Mouse (Mus musculus): ENCODE measurements at regions not wholly inside any gene's neighbourhood (a gene's known extent, or its start where the extent isn't known, plus 50 kb on each side); places are given as distances from the start of the nearest gene placed in this dataset.

GRCm38 (mm10) chr1:80069141-80069540 lies 149.1 kb downstream of the Fam124b start:
- no peak overlapping the region for H3K4me3 ChIP-seq
- H3K36me3 ChIP-seq = no peaks in the 10 kb centered on the region
- H3K9ac ChIP-seq = no peak overlapping the region
- H3K27ac ChIP-seq = no peak overlapping the region
- no peaks in the 10 kb centered on the region for H3K9me3 ChIP-seq
- ATAC-seq (ENCODE audit: insufficient number of reproducible peaks, insufficient read depth, low FRiP score, low TSS enrichment, low read depth) = no peak
- no peak overlapping the region for H3K4me2 ChIP-seq
- no peaks in the 10 kb centered on the region for H3K27me3 ChIP-seq
- peaks cover 1% of the 10 kb centered on the region; the same call in 1 of the 2 replicates for H3K4me1 ChIP-seq
- WGBS = 86% methylated on average over 4 of the region's 4 CpGs

DNA sequence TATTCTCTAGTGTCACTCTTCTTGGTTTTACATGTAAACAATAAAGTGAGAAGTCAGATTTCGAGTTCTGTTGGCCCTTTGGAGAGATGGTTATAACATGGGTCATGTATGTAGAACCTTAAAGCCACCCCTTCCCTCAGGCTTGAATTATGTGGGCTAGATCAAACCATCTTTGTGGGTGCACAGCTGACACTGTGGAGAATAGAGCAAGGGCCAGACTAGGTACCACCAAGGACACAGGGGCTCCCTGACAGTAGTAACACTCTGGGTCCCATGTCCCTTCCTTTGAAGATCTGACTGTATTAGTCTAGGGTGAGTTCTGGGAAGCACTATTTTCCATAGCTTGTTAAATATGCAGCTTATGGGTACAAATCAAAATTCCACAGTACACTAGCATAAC lies 156.2 kb downstream of the Fam124b start:
- no peak overlapping the region for H3K4me3 ChIP-seq
- peak overlapping the region; percentile 82 for H3K27ac ChIP-seq
- no peaks in the 10 kb centered on the region for H3K9me3 ChIP-seq
- no peak for ATAC-seq (ENCODE audit: insufficient number of reproducible peaks, insufficient read depth, low FRiP score, low TSS enrichment, low read depth)
- H3K36me3 ChIP-seq = no peaks in the 10 kb centered on the region
- 38% methylated on average over 1 of the region's 1 CpGs for WGBS
- H3K9ac ChIP-seq = no peak overlapping the region
- no peak overlapping the region for H3K4me2 ChIP-seq
- peaks cover 16% of the 10 kb centered on the region for H3K4me1 ChIP-seq
- H3K27me3 ChIP-seq = no peaks in the 10 kb centered on the region

- no peaks in the 10 kb centered on the region for H3K36me3 ChIP-seq
- H3K9ac ChIP-seq = no peak overlapping the region
- no peak overlapping the region for H3K4me2 ChIP-seq
- H3K27me3 ChIP-seq = no peaks in the 10 kb centered on the region
- peak overlapping the region; percentile 82 for H3K27ac ChIP-seq
- no peaks in the 10 kb centered on the region for H3K9me3 ChIP-seq
- no peak overlapping the region for H3K4me3 ChIP-seq
- H3K4me1 ChIP-seq = peaks cover 21% of the 10 kb centered on the region
- WGBS = 12% methylated on average over 7 of the region's 7 CpGs
- ATAC-seq (ENCODE audit: insufficient number of reproducible peaks, insufficient read depth, low FRiP score, low TSS enrichment, low read depth) = no peak; the same call in 1 of the 2 replicates
Measured at GRCm38 (mm10) chr1:80061632-80062031, 156.6 kb downstream of the Fam124b start.

DNA sequence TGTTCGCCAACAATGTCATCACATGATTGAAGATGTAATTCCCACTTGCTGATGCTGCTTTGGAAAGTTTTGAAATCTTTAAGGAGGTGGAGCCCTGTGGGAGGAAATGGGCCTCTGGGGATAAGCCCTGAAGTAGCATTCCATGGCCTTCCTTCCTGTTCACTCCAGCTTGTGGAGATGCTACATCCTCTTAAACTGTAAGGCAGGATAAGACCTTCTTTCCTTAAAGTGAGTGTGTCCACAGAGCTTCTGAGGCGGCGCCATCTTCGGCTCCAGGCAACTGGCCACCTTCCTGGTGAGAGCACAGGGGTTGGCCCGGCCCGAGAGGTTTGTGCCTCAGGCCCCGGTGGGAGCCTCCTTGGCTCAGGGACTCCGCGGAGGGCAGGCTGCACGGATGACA lies 173.1 kb downstream of the Fam124b start:
- no peaks in the 10 kb centered on the region for H3K9me3 ChIP-seq

DNA sequence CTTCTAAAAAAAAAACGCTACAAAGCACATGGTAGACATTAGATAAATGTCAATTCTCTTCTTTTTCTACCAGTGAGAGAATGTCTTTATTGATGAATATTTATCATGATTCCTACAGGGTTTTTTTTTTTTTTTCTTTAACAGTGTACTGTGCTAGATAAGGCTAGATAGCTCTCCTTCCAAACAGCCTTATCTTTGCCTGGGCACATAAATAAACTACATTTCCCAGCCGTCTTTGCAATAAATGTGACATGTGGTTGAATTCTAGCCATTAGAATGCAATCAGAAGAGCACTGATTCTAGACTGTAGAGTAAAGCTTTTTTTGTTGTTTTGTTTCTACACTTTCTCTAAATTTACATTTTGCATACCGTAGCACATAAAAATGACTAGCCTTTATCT lies 177.9 kb downstream of the Fam124b start:
- no peak overlapping the region for H3K4me2 ChIP-seq
- no peak overlapping the region for H3K27ac ChIP-seq
- H3K27me3 ChIP-seq = no peaks in the 10 kb centered on the region
- H3K9me3 ChIP-seq = no peaks in the 10 kb centered on the region
- WGBS = 77% methylated on average over 3 of the region's 3 CpGs
- no peaks in the 10 kb centered on the region for H3K36me3 ChIP-seq
- H3K4me3 ChIP-seq = no peak overlapping the region
- no peaks in the 10 kb centered on the region; the same call in 1 of the 2 replicates for H3K4me1 ChIP-seq
- no peak for ATAC-seq (ENCODE audit: insufficient number of reproducible peaks, insufficient read depth, low FRiP score, low TSS enrichment, low read depth)
- no peak overlapping the region for H3K9ac ChIP-seq

More for the DNA sequence above, 173.1 kb downstream of the Fam124b start:
- Histone ChIP-seq H3K9ac (no peak overlapping the region), H3K4me2 (no peak overlapping the region), H3K27me3 (no peaks in the 10 kb centered on the region), H3K4me1 (no peaks in the 10 kb centered on the region), H3K27ac (no peak overlapping the region), H3K4me3 (no peak overlapping the region), H3K36me3 (no peaks in the 10 kb centered on the region)
- WGBS = 91% methylated on average over 10 of the region's 10 CpGs
- ATAC-seq (ENCODE audit: insufficient number of reproducible peaks, insufficient read depth, low FRiP score, low TSS enrichment, low read depth) = no peak

GRCm38 (mm10) chr1:80039891-80040290 lies 178.4 kb downstream of the Fam124b start:
- Histone ChIP-seq H3K4me2 (no peak overlapping the region), H3K27me3 (no peaks in the 10 kb centered on the region), H3K27ac (no peak overlapping the region), H3K36me3 (no peaks in the 10 kb centered on the region), H3K4me1 (no peaks in the 10 kb centered on the region; the same call in 1 of the 2 replicates), H3K4me3 (no peak overlapping the region), H3K9ac (no peak overlapping the region), H3K9me3 (no peaks in the 10 kb centered on the region)
- 23% methylated on average over 3 of the region's 3 CpGs for WGBS
- ATAC-seq (ENCODE audit: insufficient number of reproducible peaks, insufficient read depth, low FRiP score, low TSS enrichment, low read depth) = no peak

DNA sequence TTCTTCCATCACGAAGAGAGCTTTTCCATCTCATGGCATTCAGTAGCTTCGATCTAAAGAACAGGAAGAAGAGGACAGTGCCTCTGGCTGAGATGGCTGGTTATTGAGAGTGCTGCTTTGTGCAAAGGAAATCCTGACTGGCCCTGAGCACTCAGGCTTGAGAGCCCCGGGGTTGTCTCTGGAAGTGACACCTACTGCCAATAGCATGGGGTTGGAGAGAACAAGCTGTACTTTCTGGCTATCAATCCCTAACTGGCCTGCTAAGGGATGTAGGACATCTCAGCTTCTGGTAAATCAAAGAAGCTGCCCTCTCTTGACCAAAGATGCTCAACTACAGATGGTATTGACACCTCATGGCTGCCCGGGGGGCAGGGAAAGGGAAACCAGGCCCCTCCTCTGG lies 178.2 kb upstream of the Serpine2 start:
- Histone ChIP-seq H3K4me3 (no peak overlapping the region), H3K9ac (no peak overlapping the region), H3K9me3 (no peaks in the 10 kb centered on the region), H3K4me1 (no peaks in the 10 kb centered on the region; the same call in 1 of the 2 replicates), H3K36me3 (no peaks in the 10 kb centered on the region), H3K27ac (no peak overlapping the region), H3K27me3 (no peaks in the 10 kb centered on the region), H3K4me2 (no peak overlapping the region)
- ATAC-seq (ENCODE audit: insufficient number of reproducible peaks, insufficient read depth, low FRiP score, low TSS enrichment, low read depth) = no peak
- WGBS = 68% methylated on average over 4 of the region's 4 CpGs

DNA sequence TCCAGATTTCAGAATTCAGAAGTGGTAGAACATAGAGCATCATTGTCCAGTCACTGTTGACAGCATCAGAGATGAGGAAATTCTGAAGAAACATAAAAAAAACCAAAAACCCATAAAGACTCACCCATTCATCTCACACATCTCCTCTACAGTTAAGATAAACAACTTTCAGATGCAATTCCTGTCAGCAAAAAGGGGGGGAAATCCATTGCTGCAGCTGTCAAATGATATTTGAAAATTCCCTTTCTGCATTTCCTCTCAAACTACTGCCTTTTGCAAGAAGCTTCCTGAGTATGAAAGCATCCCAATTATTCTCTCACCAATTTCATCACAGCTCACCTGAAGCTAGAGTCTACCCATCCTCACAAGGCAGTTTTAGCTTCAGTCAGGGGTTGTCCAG lies 177.1 kb upstream of the Serpine2 start:
- no peaks in the 10 kb centered on the region for H3K27me3 ChIP-seq
- no peak overlapping the region for H3K9ac ChIP-seq
- no peak overlapping the region for H3K4me3 ChIP-seq
- H3K36me3 ChIP-seq = no peaks in the 10 kb centered on the region
- peaks cover 7% of the 10 kb centered on the region for H3K4me1 ChIP-seq
- H3K4me2 ChIP-seq = no peak overlapping the region
- H3K9me3 ChIP-seq = no peaks in the 10 kb centered on the region
- no peak for ATAC-seq (ENCODE audit: insufficient number of reproducible peaks, insufficient read depth, low FRiP score, low TSS enrichment, low read depth)
- no peak overlapping the region for H3K27ac ChIP-seq

DNA sequence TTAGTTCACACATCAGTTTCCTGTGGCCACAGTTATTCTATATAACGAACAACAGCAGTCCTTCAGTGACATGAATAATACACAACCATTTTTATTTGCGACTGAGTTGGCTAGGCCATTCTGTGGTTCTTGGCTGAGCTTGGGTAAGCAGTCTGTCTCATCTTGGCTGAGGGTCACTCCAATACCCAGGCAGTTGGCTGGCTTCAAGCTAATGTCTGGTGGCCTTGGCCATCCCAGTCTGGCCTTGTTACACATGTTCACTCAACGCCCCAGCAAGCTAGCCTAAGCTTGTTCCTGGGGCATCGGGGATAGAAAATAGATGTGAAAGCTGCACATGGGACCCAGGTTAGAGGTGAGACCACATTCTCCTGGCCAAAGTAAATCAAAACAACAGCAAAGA lies 175.5 kb upstream of the Serpine2 start:
- 92% methylated on average over 4 of the region's 4 CpGs for WGBS
- H3K9ac ChIP-seq = no peak overlapping the region

GRCm38 (mm10) chr1:80033522-80033921 lies 172.5 kb upstream of the Serpine2 start:
- Histone ChIP-seq H3K27me3 (no peaks in the 10 kb centered on the region), H3K36me3 (no peaks in the 10 kb centered on the region), H3K4me3 (no peak overlapping the region), H3K9ac (no peak overlapping the region), H3K4me1 (peaks cover 18% of the 10 kb centered on the region), H3K4me2 (peak overlapping the region; percentile 5; the same call in 1 of the 2 replicates), H3K27ac (peak overlapping the region; percentile 28), H3K9me3 (no peaks in the 10 kb centered on the region)
- WGBS = 21% methylated on average over 6 of the region's 6 CpGs
- ATAC-seq (ENCODE audit: insufficient number of reproducible peaks, insufficient read depth, low FRiP score, low TSS enrichment, low read depth) = no peak

More for the DNA sequence above, 175.5 kb upstream of the Serpine2 start:
- no peak overlapping the region for H3K4me2 ChIP-seq
- H3K9me3 ChIP-seq = no peaks in the 10 kb centered on the region
- no peak overlapping the region for H3K27ac ChIP-seq
- H3K36me3 ChIP-seq = no peaks in the 10 kb centered on the region
- H3K4me1 ChIP-seq = peaks cover 18% of the 10 kb centered on the region
- no peaks in the 10 kb centered on the region for H3K27me3 ChIP-seq
- no peak overlapping the region for H3K4me3 ChIP-seq
- ATAC-seq (ENCODE audit: insufficient number of reproducible peaks, insufficient read depth, low FRiP score, low TSS enrichment, low read depth) = no peak

DNA sequence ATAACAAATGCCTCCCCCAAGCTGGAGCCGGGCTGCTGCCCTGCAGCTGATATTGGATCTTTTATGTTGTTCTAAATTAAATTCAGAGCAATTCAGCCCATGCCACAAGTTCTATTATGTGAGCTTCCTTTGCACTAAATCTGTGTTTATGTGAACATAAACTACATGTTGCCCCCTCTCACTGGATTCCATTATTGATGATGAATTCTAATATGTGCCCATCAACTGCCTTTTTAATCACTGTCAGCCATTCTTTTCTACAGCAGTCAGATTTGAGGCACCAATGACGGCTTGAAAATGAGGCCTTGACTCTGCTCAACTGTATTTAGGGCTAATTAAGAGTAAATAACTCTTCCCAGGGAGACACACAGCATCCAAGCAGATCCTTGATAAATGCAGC lies 172.1 kb upstream of the Serpine2 start:
- 11% methylated on average over 2 of the region's 2 CpGs for WGBS
- peak overlapping the region; percentile 5; the same call in 1 of the 2 replicates for H3K4me2 ChIP-seq
- H3K27ac ChIP-seq = peak overlapping the region; percentile 28
- no peaks in the 10 kb centered on the region for H3K36me3 ChIP-seq
- no peak overlapping the region for H3K4me3 ChIP-seq
- H3K4me1 ChIP-seq = peaks cover 18% of the 10 kb centered on the region
- no peaks in the 10 kb centered on the region for H3K27me3 ChIP-seq
- no peak for ATAC-seq (ENCODE audit: insufficient number of reproducible peaks, insufficient read depth, low FRiP score, low TSS enrichment, low read depth)
- no peak overlapping the region for H3K9ac ChIP-seq
- no peaks in the 10 kb centered on the region for H3K9me3 ChIP-seq

DNA sequence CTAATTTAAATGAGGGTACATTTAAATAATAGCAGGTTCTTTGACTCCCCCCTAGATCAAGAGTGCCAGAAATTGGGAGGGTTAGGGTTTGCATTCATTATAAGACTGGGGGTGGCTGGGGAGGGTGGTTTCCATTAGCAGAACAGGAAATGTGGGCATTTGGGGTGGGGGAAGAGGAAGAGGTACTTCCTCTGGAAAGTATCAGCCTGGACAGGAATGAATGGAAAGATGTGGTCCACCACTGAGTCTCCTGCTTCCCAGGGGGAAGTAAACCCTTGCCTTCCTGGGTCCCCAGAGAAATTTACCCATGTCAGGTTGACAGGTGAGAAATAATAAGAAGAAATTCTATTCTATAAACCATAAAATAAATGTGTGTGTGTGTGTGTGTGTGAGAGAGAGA lies 171.5 kb upstream of the Serpine2 start:
- Histone ChIP-seq H3K9ac (no peak overlapping the region), H3K36me3 (no peaks in the 10 kb centered on the region), H3K27me3 (no peaks in the 10 kb centered on the region), H3K27ac (peak overlapping the region; percentile 28; the same call in 1 of the 2 replicates), H3K4me2 (no peak overlapping the region), H3K4me1 (peaks cover 18% of the 10 kb centered on the region), H3K4me3 (no peak overlapping the region), H3K9me3 (no peaks in the 10 kb centered on the region)
- ATAC-seq (ENCODE audit: insufficient number of reproducible peaks, insufficient read depth, low FRiP score, low TSS enrichment, low read depth) = no peak

- no peak for ATAC-seq (ENCODE audit: insufficient number of reproducible peaks, insufficient read depth, low FRiP score, low TSS enrichment, low read depth)
Measured at GRCm38 (mm10) chr1:80030635-80031034, 169.7 kb upstream of the Serpine2 start.

More at GRCm38 (mm10) chr1:80030635-80031034, 169.7 kb upstream of the Serpine2 start:
- Histone ChIP-seq H3K4me1 (peaks cover 18% of the 10 kb centered on the region), H3K27me3 (no peaks in the 10 kb centered on the region), H3K4me3 (no peak overlapping the region), H3K9ac (no peak overlapping the region), H3K9me3 (no peaks in the 10 kb centered on the region), H3K36me3 (no peaks in the 10 kb centered on the region), H3K4me2 (no peak overlapping the region), H3K27ac (no peak overlapping the region)
- 92% methylated on average over 1 of the region's 1 CpGs for WGBS

Data from embryonic facial prominence, embryonic 13.5 days (tissue).